Mouse (Mus musculus) cortical plate, adult 2 months (tissue): ENCODE measurements around the gene Gm28230.

ENCODE experiments used
- CTCF ChIP-seq: fragments of 200-500 bp; IDR thresholded peaks from 2 replicates; pipeline ENCODE4 v1.5.1; 2011; ENCODE audit warnings: mild to moderate bottlenecking, control low read depth, low read length; ENCODE audit not compliant: insufficient read depth; ENCODE audit errors: extremely low read depth
- POLR2A ChIP-seq: fragments of 200-500 bp; IDR thresholded peaks from 2 replicates; pipeline ENCODE4 v1.6.1; 2011; ENCODE audit warnings: mild to moderate bottlenecking, low read length, control low read depth; ENCODE audit not compliant: insufficient read depth; ENCODE audit errors: extremely low read depth

DNA sequence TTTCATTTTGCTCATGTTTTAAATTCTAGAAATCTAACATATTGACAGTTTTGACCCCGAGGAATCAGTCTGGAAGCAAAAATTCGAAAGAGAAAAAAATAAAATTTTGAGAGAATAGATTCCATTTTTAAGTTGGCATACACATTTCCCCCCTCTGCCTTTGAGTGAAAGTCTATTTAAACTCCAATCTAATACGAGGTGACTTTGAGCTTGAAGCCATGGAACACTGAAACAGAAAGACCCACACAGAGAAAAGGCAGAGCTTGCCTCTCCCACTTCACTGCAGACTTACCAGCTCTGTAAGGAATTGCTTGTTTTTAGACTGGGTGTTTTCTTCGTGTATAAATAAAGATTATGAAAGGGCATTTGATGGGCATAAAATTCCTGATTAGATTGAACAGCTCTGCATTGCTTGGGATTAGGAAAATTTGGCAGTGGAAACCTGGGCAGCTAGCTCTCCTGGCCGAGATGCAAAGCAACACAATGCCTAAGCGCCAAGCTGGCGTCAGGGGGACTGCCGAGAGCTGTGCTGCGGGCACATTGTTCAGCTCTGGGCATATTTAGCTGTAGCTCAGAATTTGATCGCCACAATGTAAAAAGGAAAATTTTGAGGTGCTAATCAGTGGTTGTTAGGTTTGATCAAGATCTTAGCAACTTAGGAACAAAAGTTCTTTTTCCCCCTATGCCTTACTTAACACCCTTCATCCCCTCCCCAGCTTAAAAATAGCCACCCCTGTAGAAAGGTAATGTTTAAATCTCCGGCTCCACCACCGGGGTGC lies 37.5 kb upstream of the Gm28230 start:
- TF ChIP-seq CTCF (no peak), POLR2A (no peak)
